Mouse (Mus musculus) forebrain, postnatal 0 days (tissue): Measurements from ENCODE around the gene Crygb. TPM values are rescaled to one million over a fixed set of nuclear protein-coding genes. Genes with fewer than 3 reads are reported as not detected.

Source experiments
- ATAC-seq: fragments of 200-750 bp; cut with Nextera tagmentation; 2 replicates; pipeline ENCODE4 v1.8.0; 2017; ENCODE audit warnings: mild to moderate bottlenecking, moderate library complexity
- DNase-seq: peaks from one replicate; pipeline ENCODE4 v3.0.0-alpha.2; 2015
- H3K27ac ChIP-seq: fragments of 300-500 bp; sonication (generic); 2 replicates; pipeline ENCODE4 v1.5.1; 2014; ENCODE audit warnings: low read depth, mild to moderate bottlenecking, antibody characterized with exemption, low read length, moderate library complexity, mixed read lengths
- H3K27me3 ChIP-seq: fragments of 300-500 bp; sonication (generic); 2 replicates; pipeline ENCODE4 v1.6.1; 2014; ENCODE audit warnings: mild to moderate bottlenecking, low read length, mixed read lengths; ENCODE audit not compliant: insufficient read depth
- H3K36me3 ChIP-seq: fragments of 300-500 bp; sonication (generic); 2 replicates; pipeline ENCODE4 v1.6.1; 2014; ENCODE audit warnings: mild to moderate bottlenecking, moderate library complexity; ENCODE audit not compliant: insufficient read depth
- H3K4me1 ChIP-seq: fragments of 300-500 bp; sonication (generic); 2 replicates; pipeline ENCODE4 v1.6.1; 2014; ENCODE audit warnings: antibody characterized with exemption; ENCODE audit not compliant: insufficient read depth
- H3K4me2 ChIP-seq: fragments of 300-500 bp; sonication (generic); 2 replicates; pipeline ENCODE4 v1.6.1; 2014; ENCODE audit warnings: low read depth, mild to moderate bottlenecking, moderate library complexity
- H3K4me3 ChIP-seq: fragments of 300-500 bp; sonication (generic); 2 replicates; pipeline ENCODE4 v1.5.1; 2014; ENCODE audit warnings: low read depth, low read length, mixed read lengths
- H3K9ac ChIP-seq: fragments of 300-500 bp; sonication (generic); 2 replicates; pipeline ENCODE4 v1.6.1; 2014; ENCODE audit warnings: mild to moderate bottlenecking
- H3K9me3 ChIP-seq: fragments of 300-500 bp; sonication (generic); 2 replicates; pipeline ENCODE4 v1.6.1; 2016; ENCODE audit warnings: low read length
- CTCF ChIP-seq: sonication (generic); IDR thresholded peaks from 2 replicates; pipeline ENCODE4 v1.5.1; 2016; ENCODE audit warnings: antibody characterized with exemption, control low read depth, low read depth
- WGBS: fragments of 180-500 bp; shearing (Covaris S2); extraction: QIAGEN DNeasy Blood & Tissue Kit; methylation state at CpG from one replicate; pipeline ENCODE4 v1.1.7; 2014; 5-methylcytosine and 5-hydroxymethylcytosine counted together
- polyA plus RNA-seq: library from polyadenylated mRNA; unstranded; fragments of >200 nt; fragmentation: Nextera tagmentation; extraction: Ambion mirVana; gene quantifications from 2 replicates; pipeline ENCODE4 v1.2.1, GENCODE M21; 2015
- total RNA-seq: library from RNA; depleted of rRNA; stranded (reverse); fragments of >200 nt; gene quantifications from 2 replicates; pipeline ENCODE4 v1.2.3, GENCODE M21; 2014

Gene Crygb
- total and polyA plus RNA-seq, 2 experiments from 2014 or later, result 0.52 TPM; not detected in 1

DNA sequence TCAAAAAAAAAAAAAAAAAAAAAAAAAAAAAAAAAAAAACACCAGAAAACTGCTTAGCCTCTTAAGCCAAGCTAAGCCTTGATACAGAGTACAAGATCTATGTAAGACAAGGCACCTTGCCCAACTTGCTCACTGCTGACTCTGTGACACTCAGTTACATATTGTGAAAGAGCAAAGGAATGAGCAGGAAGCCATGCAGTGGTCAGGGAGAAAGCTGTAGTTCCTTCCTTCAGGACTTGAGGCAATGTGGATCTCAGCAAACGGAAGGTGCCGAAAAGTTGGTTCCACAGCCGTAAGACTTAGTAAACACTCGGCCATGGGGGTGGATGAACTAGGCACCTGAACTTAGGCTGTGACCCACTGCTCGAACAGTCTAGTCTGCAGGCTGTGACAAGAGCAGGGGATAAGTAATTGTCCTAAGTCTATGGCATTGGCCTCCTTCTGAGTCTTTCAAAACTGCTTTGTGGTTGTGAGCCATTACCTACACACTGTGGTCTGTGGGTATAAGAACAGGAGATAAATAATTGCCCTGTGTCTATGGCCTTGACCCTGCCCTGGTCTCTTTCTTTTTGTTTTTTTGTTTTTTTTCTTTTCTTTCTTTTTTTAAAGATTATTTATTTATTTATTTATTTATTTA lies 31.6 kb upstream of the Crygb start:
- Histone ChIP-seq H3K27me3 (no peaks in the 10 kb centered on the region), H3K4me1 (no peaks in the 10 kb centered on the region), H3K4me3 (no peak overlapping the region), H3K27ac (no peak overlapping the region), H3K9me3 (no peaks in the 10 kb centered on the region), H3K9ac (no peak overlapping the region), H3K4me2 (no peak overlapping the region), H3K36me3 (no peaks in the 10 kb centered on the region)
- TF ChIP-seq CTCF, result no peak
- DNase-seq (no peak), ATAC-seq (no peak)
- WGBS, result 89% methylated on average over 5 of the region's 5 CpGs

DNA sequence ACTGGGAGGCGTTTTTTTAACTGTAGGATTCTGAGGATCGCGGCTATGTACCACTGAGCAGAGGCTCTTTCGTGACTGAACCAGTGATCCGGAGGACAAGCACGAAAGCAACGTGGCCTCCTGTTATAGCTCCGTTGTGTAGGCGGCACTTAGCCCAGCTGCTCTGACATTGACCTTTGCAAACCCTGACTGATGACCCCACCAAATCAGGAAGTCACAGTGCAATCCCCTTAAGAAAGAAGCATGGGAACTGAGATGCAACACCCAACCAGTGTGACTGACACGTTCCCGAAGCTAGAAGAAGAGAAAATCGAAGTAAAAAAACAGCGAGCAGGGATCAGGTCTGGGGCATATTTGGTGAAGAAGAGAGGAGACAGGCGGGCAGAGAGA lies 30.7 kb upstream of the Crygb start:
- H3K9ac ChIP-seq, result no peak overlapping the region
- H3K9me3 ChIP-seq, result no peaks in the 10 kb centered on the region
- no peak overlapping the region for H3K4me3 ChIP-seq
- no peak for ATAC-seq
- no peak for TF ChIP-seq CTCF
- no peaks in the 10 kb centered on the region for H3K36me3 ChIP-seq
- H3K4me2 ChIP-seq, result no peak overlapping the region; the same call in 1 of the 2 replicates
- H3K27ac ChIP-seq, result no peak overlapping the region
- H3K27me3 ChIP-seq, result no peaks in the 10 kb centered on the region
- H3K4me1 ChIP-seq, result no peaks in the 10 kb centered on the region
- DNase-seq, result no peak
- 77% methylated on average over 14 of the region's 14 CpGs for WGBS

DNA sequence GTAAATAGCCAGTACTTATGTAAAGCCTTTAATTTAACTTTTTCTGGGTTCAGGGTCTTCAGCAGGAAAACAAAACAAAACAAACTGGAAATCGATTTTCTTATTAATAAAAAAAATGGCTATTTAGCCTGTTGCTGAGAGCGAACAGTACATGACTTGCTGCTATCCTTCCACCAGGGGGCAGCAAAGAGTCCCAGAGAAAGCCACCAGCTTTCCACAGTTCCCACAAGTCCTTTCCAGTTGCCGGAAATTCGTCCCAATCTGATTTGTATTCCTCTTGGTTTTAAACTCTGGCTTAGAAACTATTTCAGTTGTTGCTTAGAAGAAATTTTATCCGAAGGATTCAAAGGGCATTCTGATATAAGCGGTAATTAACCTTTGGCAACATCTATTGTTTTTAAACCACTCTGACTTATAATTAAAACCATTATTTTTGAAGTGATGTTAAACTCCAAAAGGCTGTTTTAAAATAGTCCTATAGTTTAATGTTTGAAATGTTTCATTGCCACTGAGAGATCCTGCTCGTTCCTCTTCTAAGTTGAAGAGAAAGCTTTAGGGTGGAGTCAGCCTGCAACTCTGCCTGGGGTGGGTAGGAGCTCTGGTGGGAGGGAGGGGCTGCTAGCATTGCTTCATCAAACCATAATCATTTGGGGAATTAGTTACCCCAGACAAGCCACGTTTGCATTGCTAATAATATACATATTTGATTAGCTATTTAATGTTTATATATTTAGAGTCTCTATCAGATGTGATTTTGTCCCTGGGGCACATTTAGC lies 30.1 kb upstream of the Crygb start:
- no peak overlapping the region for H3K4me3 ChIP-seq
- DNase-seq (peak; percentile 90), ATAC-seq (peak; percentile 84)
- H3K9me3 ChIP-seq, result no peaks in the 10 kb centered on the region
- peak; percentile 90 for TF ChIP-seq CTCF
- H3K27me3 ChIP-seq, result no peaks in the 10 kb centered on the region
- H3K4me1 ChIP-seq, result no peaks in the 10 kb centered on the region
- H3K27ac ChIP-seq, result no peak overlapping the region
- H3K9ac ChIP-seq, result no peak overlapping the region
- H3K4me2 ChIP-seq, result no peak overlapping the region; the same call in 1 of the 2 replicates
- H3K36me3 ChIP-seq, result no peaks in the 10 kb centered on the region
- 11% methylated on average over 8 of the region's 8 CpGs for WGBS

DNA sequence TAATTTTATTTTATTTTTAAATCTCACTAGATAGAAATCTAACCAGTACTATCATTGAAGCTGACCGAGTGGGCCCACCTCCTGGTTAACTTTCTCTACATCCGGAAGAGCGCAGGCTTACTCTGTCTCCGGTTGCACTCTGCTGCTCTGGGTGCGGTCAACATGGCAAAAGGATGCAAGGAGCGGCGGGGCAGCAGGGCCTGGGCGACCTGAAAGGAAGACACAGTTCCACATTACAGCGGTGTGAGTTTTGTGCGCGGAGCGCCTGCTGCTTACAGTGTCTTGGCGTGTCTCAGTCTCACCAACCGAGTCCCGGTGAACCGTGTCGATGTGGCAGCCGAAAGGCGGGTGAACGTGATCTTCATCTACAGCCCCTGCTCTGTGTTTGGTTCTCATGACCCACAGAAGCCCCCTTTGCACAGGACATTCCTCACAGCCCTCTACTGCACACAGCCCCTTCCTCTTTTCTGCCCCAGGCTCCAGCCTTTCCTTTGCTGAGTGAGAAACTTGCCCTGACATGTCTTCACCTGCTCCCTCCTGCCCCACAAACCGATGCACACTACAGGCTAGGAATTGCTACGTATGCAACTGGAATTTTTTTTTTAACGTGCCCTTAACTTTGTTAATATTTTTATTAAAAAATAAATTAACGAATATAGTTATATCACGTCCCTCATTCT lies 27.8 kb upstream of the Crygb start:
- Histone ChIP-seq H3K36me3 (no peaks in the 10 kb centered on the region), H3K9me3 (no peaks in the 10 kb centered on the region), H3K9ac (no peak overlapping the region), H3K4me2 (no peak overlapping the region), H3K27me3 (no peaks in the 10 kb centered on the region), H3K27ac (no peak overlapping the region), H3K4me1 (no peaks in the 10 kb centered on the region), H3K4me3 (no peak overlapping the region)
- ATAC-seq (no peak), DNase-seq (no peak)
- 85% methylated on average over 25 of the region's 25 CpGs for WGBS
- TF ChIP-seq CTCF, result no peak

DNA sequence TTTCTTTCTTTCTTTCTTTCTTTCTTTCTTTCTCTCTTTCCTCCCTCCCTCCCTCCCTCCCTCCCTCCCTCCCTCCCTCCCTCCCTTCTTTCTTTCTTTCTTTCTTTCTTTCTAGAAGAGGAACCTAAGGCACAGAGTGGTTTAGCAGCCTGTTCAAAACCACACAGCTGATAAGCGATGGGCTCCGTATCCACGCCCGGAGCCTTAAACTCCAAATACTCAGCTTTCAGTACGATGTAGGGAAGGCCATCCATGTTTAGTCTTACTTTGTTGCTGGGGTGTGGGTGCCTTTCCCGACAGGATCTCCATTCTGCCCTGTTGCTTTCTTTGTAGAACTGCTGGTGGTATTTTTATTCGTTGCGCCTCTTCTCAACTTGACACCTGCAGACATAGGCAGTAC lies 27.1 kb upstream of the Crygb start:
- DNase-seq, result no peak
- TF ChIP-seq CTCF, result no peak
- Histone ChIP-seq H3K4me1 (no peaks in the 10 kb centered on the region), H3K9ac (no peak overlapping the region), H3K9me3 (no peaks in the 10 kb centered on the region), H3K4me2 (no peak overlapping the region), H3K27ac (no peak overlapping the region), H3K27me3 (no peaks in the 10 kb centered on the region), H3K4me3 (no peak overlapping the region), H3K36me3 (no peaks in the 10 kb centered on the region)
- 91% methylated on average over 8 of the region's 8 CpGs for WGBS
- no peak for ATAC-seq

DNA sequence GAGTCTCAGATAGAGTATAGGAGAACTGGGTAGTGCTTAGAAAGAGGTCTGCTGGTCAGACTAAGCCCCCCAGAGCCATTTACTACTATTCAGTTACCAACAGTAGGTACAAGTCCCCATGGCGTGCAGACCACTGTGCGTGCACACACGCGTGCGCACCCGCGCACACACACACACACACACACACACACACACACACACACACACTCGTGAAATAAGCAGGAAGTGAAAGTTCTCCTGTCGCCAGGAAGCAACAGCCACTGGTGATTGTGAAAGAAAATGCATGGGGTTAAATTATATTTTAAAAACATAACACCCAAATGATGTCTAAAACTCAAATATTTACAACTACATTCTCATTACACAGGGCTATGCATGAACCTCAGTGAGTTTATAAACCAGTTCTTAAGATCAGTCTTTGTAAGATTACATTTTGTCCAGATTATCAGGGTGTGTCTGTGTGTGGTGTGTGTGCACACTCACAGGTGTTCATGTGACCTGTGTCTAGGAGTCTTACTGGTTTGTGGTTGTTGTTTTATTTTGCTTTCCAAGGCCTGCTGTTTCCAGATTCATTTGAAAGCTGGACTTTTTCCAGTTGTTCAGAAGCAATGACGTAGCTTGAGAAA lies 25.7 kb upstream of the Crygb start:
- H3K9me3 ChIP-seq, result no peaks in the 10 kb centered on the region
- no peak overlapping the region for H3K27ac ChIP-seq
- H3K9ac ChIP-seq, result no peak overlapping the region
- DNase-seq (no peak), ATAC-seq (no peak)
- no peaks in the 10 kb centered on the region for H3K36me3 ChIP-seq
- no peak overlapping the region for H3K4me3 ChIP-seq
- 90% methylated on average over 10 of the region's 10 CpGs for WGBS
- TF ChIP-seq CTCF, result no peak
- no peaks in the 10 kb centered on the region for H3K4me1 ChIP-seq
- no peak overlapping the region for H3K4me2 ChIP-seq
- H3K27me3 ChIP-seq, result no peaks in the 10 kb centered on the region
